Mouse (Mus musculus) megakaryocyte-erythroid progenitor cell, adult 5-6 weeks (primary cell): Measurements from ENCODE around the gene Iapp. TPM values are rescaled to one million over a fixed set of nuclear protein-coding genes. Genes with fewer than 3 reads are reported as not detected.

Source experiments
- total RNA-seq, 2 experiments: library from RNA; stranded (forward) in 1 of 2; stranded (reverse) in 1 of 2; fragments of 200-1000, 215-1000 nt in 1 of 2; fragments of >200 nt in 1 of 2; fragmentation: Nextera tagmentation in 1 of 2; gene quantifications; 2 replicates each; pipeline ENCODE4 v1.2.3; 2014 to 2017

The Iapp gene
- total RNA-seq, 2 experiments from 2014 or later: not detected

Other genes with a start within 250 kb of the Iapp start
- gene Slco1a6, start 89.9 kb upstream of the Iapp start, total RNA-seq (2014; fragmentation: Nextera tagmentation): not detected in 2 replicates
- 2.1 TPM in 1 of 2 replicates, not detected in the other for gene Slco1a6, start 89.9 kb upstream of the Iapp start, total RNA-seq (2017)
- gene Slco1a5, start 24.6 kb downstream of the Iapp start, total RNA-seq (2014; fragmentation: Nextera tagmentation): not detected in 2 replicates
- 0.19 TPM in 1 of 2 replicates, not detected in the other for gene Slco1a5, start 24.6 kb downstream of the Iapp start, total RNA-seq (2017)
- 6.4 and 10.9 TPM in 2 replicates for gene Pyroxd1, start 47.2 kb downstream of the Iapp start, total RNA-seq (2014; fragmentation: Nextera tagmentation)
- 15.2 and 21.4 TPM in 2 replicates for gene Pyroxd1, start 47.2 kb downstream of the Iapp start, total RNA-seq (2017)
- 51.2 and 71.0 TPM in 2 replicates for gene Recql, start 88.7 kb downstream of the Iapp start, total RNA-seq (2014; fragmentation: Nextera tagmentation)
- gene Recql, start 88.7 kb downstream of the Iapp start, total RNA-seq (2017): 48.8 and 59.4 TPM in 2 replicates
- 31.0 and 36.3 TPM in 2 replicates for gene Golt1b, start 88.8 kb downstream of the Iapp start, total RNA-seq (2014; fragmentation: Nextera tagmentation)
- gene Golt1b, start 88.8 kb downstream of the Iapp start, total RNA-seq (2017): 37.5 and 46.9 TPM in 2 replicates
- 0.61 and 0.94 TPM in 2 replicates for gene Spx, start 115.0 kb downstream of the Iapp start, total RNA-seq (2014; fragmentation: Nextera tagmentation)
- gene Spx, start 115.0 kb downstream of the Iapp start, total RNA-seq (2017): 1.1 TPM in 1 of 2 replicates, not detected in the other
- gene Gys2, start 174.7 kb downstream of the Iapp start, total RNA-seq (2014; fragmentation: Nextera tagmentation): not detected in 2 replicates
- not detected in 2 replicates for gene Gys2, start 174.7 kb downstream of the Iapp start, total RNA-seq (2017)
- 6.7 and 20.9 TPM in 2 replicates for gene Ldhb, start 209.5 kb downstream of the Iapp start, total RNA-seq (2014; fragmentation: Nextera tagmentation)
- 1.1 and 2.1 TPM in 2 replicates for gene Ldhb, start 209.5 kb downstream of the Iapp start, total RNA-seq (2017)